Mouse (Mus musculus): ENCODE measurements around the gene Mfsd13b. TPM values are rescaled to one million over a fixed set of nuclear protein-coding genes. Genes with fewer than 3 reads are reported as not detected.

Mfsd13b gene
- polyA plus RNA-seq, 1 experiment from 2014 or later: not detected

DNA sequence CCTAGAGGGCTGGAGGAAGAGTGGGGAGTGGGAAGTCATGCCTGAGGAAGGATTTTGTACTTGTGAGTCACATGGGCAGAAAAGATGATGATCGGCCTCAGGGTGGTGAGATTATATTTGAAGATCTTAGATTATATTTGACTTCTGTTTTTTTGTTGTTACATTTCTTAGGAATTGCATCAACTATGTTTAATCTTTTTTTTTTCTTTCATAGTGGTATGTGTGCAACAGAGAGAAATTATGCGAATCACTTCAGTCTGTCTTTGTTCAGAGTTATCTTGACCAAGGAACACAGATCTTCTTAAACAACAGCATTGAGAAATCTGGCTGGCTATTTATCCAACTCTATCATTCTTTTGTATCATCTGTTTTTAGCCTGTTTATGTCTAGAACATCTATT lies 65.3 kb downstream of the Mfsd13b start:
- H3K27ac ChIP-seq (ENCODE audit: low read depth, low read length): no peak overlapping the region
- H3K9me3 ChIP-seq (ENCODE audit: control insufficient read depth, low read length): no peaks in the 10 kb centered on the region
- H3K27me3 ChIP-seq (replicated peaks; ENCODE audit: control insufficient read depth, insufficient read depth, low read length): no peaks in the 10 kb centered on the region
- H3K9ac ChIP-seq (ENCODE audit: low read depth, low read length): no peak overlapping the region
- no peaks in the 10 kb centered on the region; the same call in 1 of the 2 replicates for H3K36me3 ChIP-seq (ENCODE audit: control insufficient read depth, insufficient read depth, low read length)
- no peak overlapping the region for H3K4me3 ChIP-seq (ENCODE audit: low read length)
- WGBS: 96% methylated on average over 2 of the region's 2 CpGs
- H3K4me2 ChIP-seq (ENCODE audit: low read length): no peak overlapping the region
- ATAC-seq: no peak
- H3K4me1 ChIP-seq (ENCODE audit: control insufficient read depth, insufficient read depth, low read depth, low read length): no peaks in the 10 kb centered on the region; the same call in 1 of the 2 replicates

- no peak for ATAC-seq
- Histone ChIP-seq H3K4me3 (ENCODE audit: low read length) (no peak overlapping the region), H3K9me3 (ENCODE audit: control insufficient read depth, low read length) (no peaks in the 10 kb centered on the region), H3K4me1 (ENCODE audit: control insufficient read depth, insufficient read depth, low read depth, low read length) (no peaks in the 10 kb centered on the region), H3K36me3 (ENCODE audit: control insufficient read depth, insufficient read depth, low read length) (peaks cover 10% of the 10 kb centered on the region), H3K4me2 (ENCODE audit: low read length) (no peak overlapping the region), H3K9ac (ENCODE audit: low read depth, low read length) (no peak overlapping the region), H3K27ac (ENCODE audit: low read depth, low read length) (no peak overlapping the region), H3K27me3 (replicated peaks; ENCODE audit: control insufficient read depth, insufficient read depth, low read length) (no peaks in the 10 kb centered on the region)
- 76% methylated on average over 4 of the region's 4 CpGs for WGBS
These were observed 70.8 kb downstream of the Mfsd13b start for GRCm38 (mm10) chr7:121053071-121053470.

GRCm38 (mm10) chr7:121059477-121060218 lies 77.3 kb downstream of the Mfsd13b start:
- H3K4me3 ChIP-seq (ENCODE audit: low read length): no peak overlapping the region
- no peaks in the 10 kb centered on the region for H3K9me3 ChIP-seq (ENCODE audit: control insufficient read depth, low read length)
- 47% methylated on average over 6 of the region's 6 CpGs for WGBS
- H3K27ac ChIP-seq (ENCODE audit: low read depth, low read length): no peak overlapping the region
- H3K4me2 ChIP-seq (ENCODE audit: low read length): no peak overlapping the region
- no peak overlapping the region for H3K9ac ChIP-seq (ENCODE audit: low read depth, low read length)
- H3K27me3 ChIP-seq (replicated peaks; ENCODE audit: control insufficient read depth, insufficient read depth, low read length): no peaks in the 10 kb centered on the region
- H3K4me1 ChIP-seq (ENCODE audit: control insufficient read depth, insufficient read depth, low read depth, low read length): no peaks in the 10 kb centered on the region; the same call in 1 of the 2 replicates
- H3K36me3 ChIP-seq (ENCODE audit: control insufficient read depth, insufficient read depth, low read length): peaks cover 8% of the 10 kb centered on the region
- ATAC-seq: no peak

GRCm38 (mm10) chr7:121064309-121064708 lies 82.0 kb downstream of the Mfsd13b start:
- 63% methylated on average over 4 of the region's 4 CpGs for WGBS
- no peaks in the 10 kb centered on the region for H3K36me3 ChIP-seq (ENCODE audit: control insufficient read depth, insufficient read depth, low read length)
- peak; percentile 68; the same call in 1 of the 2 replicates for ATAC-seq
- no peak overlapping the region for H3K4me3 ChIP-seq (ENCODE audit: low read length)
- H3K27me3 ChIP-seq (replicated peaks; ENCODE audit: control insufficient read depth, insufficient read depth, low read length): no peaks in the 10 kb centered on the region
- H3K27ac ChIP-seq (ENCODE audit: low read depth, low read length): no peak overlapping the region
- no peaks in the 10 kb centered on the region; the same call in 1 of the 2 replicates for H3K4me1 ChIP-seq (ENCODE audit: control insufficient read depth, insufficient read depth, low read depth, low read length)
- H3K9me3 ChIP-seq (ENCODE audit: control insufficient read depth, low read length): no peaks in the 10 kb centered on the region
- no peak overlapping the region for H3K9ac ChIP-seq (ENCODE audit: low read depth, low read length)
- H3K4me2 ChIP-seq (ENCODE audit: low read length): no peak overlapping the region

Other genes with a start within 250 kb of the Mfsd13b start
- 2.0 and 2.8 TPM in 2 replicates for gene Vwa3a, start 243.2 kb upstream of the Mfsd13b start, polyA plus RNA-seq (2015; fragmentation: Nextera tagmentation; extraction: Ambion mirVana)
- gene Gm5737, start 170.1 kb upstream of the Mfsd13b start, polyA plus RNA-seq (2015; fragmentation: Nextera tagmentation; extraction: Ambion mirVana): 0.11 and 0.16 TPM in 2 replicates
- gene Eef2k, start 139.7 kb upstream of the Mfsd13b start, polyA plus RNA-seq (2015; fragmentation: Nextera tagmentation; extraction: Ambion mirVana): 37.4 and 40.3 TPM in 2 replicates
- gene Polr3e, start 64.8 kb upstream of the Mfsd13b start, polyA plus RNA-seq (2015; fragmentation: Nextera tagmentation; extraction: Ambion mirVana): 24.0 and 27.2 TPM in 2 replicates
- gene Cdr2, start 197 bp upstream of the Mfsd13b start, polyA plus RNA-seq (2015; fragmentation: Nextera tagmentation; extraction: Ambion mirVana): 14.7 and 15.3 TPM in 2 replicates
- 167 and 175 TPM in 2 replicates for gene Mettl9, start 51.9 kb downstream of the Mfsd13b start, polyA plus RNA-seq (2015; fragmentation: Nextera tagmentation; extraction: Ambion mirVana)
- 1.0 and 1.2 TPM in 2 replicates for gene Igsf6, start 92.1 kb downstream of the Mfsd13b start, polyA plus RNA-seq (2015; fragmentation: Nextera tagmentation; extraction: Ambion mirVana)
- 0.20 and 0.29 TPM in 2 replicates for gene Otoa, start 99.1 kb downstream of the Mfsd13b start, polyA plus RNA-seq (2015; fragmentation: Nextera tagmentation; extraction: Ambion mirVana)